Mouse (Mus musculus) left cerebral cortex, adult 8-10 months (tissue): ENCODE data around the gene Sav1. TPM values are rescaled to one million over a fixed set of nuclear protein-coding genes. Genes with fewer than 3 reads are reported as not detected.
A peak's percentile ranks its signal among the peaks of the same experiment; 100 is the strongest.

Experiments
- DNase-seq, 2 experiments: peaks; one replicate each; pipeline ENCODE4 v3.0.0; 2022; ENCODE audit warnings: low spot score in 2 of 2
- total RNA-seq, 4 experiments: library from RNA; stranded (reverse); gene quantifications; 2 replicates each; pipeline ENCODE4 v1.2.4; 2022

Gene Sav1
- total RNA-seq, 4 experiments from 2014 or later, result 18.8 to 19.8 (median 19.2) TPM

DNA sequence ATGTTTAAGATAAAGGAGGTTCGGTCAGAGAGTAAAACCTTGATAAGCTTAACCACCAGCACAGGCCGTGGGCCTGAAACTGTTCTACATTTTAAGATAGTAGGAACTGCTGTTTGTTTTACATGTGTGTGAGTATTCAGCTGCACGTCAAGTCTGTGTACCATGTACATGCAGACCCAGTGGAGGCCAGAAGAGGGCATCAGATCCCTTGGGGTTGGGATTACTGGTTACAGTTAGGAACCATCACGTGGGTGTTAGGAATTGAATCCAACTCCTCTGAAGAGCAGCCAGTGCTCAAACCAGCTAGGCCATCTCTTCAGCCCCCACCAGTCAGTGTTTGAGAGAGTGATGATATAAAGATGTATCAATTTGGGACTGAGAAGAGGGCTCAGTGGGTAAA is 24.3 kb downstream of the Sav1 start:
- peak; percentile 40 to 49 for DNase-seq

DNA sequence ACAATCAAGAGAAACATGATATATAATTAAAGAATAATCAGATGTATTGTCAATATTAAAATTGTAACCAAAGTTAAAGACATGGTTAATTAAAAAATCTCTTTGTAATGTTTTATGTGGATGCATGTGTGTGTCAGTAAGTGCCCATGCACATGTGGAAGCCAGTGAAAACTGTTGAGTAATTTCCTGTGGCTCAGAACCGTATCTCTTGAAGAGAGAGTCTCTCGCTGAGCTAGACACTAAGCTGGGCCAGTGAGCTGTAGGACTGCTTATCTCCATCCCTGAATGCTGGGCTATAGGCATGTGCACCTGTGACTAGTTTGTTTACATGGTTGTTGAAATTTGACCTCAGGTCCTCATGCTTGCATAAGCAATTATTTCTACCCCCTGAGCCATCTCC is 29.4 kb downstream of the Sav1 start:
- DNase-seq, result no peak

DNA sequence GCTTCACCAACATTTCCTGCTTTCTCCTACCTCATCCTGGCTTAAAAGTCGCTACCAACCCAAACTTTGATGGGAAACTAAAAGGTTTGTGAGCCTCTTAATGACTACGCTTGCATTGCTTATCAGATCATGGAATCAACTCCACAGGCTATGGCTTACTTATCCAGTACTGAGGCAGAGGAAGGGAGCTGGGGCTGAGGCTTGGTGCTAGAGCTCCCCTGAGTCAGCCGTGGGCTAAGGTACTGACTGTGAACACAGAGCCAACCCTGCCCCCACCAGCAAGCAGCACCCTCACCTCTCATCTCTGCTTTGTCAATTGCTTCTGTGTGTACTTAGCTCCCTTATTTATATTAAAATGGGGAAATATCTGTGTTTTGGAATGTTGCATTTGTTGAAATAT is 39.3 kb downstream of the Sav1 start:
- no peak for DNase-seq

DNA sequence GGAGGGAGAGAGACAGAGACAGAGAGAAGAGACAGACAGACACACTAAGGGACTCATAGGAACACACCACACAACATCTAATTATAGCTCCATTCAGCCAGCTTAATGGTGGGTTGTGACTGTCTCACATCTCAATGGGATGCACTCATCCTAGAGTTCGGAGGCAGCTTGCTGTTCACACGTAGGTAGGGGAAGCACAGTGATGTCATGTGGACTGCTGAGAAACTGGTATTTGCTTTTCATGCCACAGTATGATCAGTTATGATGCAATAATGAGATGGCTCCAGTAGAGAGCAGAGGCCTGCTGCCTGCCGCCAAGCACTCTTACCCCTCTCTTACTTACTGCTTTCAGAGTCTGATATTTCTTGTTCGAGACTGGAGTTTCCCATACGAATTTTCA is 40.9 kb downstream of the Sav1 start:
- no peak for DNase-seq

DNA sequence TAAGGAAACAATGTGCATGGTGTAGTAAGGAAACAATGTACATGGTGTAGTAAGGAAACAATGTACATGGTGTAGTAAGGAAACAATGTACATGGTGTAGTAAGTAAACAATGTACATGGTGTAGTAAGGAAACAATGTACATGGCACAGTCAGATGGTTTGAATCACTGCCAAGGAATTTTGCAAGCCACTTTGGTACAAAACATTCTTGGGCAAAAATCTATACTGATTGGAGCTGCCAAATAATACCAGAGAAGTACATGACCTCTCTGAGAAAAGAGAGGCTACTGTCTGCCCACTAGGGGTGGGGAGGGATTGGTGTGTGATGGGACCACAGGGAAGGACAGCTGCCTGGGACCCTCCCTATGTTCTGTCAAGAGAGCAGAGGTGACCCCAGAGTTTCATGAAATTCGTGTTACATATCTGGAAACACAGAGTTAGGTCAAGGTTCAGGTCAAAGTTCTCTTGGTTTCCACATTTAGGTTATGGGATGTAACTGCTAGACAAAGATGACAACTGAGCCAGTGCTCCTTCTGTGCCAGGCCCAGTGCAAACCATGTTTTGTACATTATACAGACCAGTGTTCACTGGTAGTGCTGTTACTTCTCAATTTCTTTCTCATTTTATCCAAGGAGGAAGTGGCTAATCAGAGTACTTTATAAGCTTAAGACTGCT is 45.0 kb downstream of the Sav1 start:
- no peak for DNase-seq

DNA sequence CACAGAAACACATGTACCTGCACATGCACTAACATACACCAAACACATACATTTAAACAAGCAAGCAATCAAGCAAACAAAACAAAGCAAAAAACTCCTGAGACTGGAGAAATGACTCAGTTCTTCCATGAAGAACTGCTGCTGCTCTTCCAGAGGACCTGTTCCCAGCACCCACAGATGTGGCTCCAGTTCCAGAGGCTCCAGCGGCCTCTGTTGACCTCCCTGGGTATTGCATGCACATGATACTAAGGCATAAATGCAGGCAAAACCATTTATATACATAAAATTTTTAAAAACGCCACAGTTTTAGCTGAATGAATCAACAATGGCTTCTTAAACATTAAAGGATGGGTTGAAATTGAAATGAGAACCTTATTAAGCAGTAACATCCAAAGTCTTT is 47.5 kb downstream of the Sav1 start:
- no peak for DNase-seq

DNA sequence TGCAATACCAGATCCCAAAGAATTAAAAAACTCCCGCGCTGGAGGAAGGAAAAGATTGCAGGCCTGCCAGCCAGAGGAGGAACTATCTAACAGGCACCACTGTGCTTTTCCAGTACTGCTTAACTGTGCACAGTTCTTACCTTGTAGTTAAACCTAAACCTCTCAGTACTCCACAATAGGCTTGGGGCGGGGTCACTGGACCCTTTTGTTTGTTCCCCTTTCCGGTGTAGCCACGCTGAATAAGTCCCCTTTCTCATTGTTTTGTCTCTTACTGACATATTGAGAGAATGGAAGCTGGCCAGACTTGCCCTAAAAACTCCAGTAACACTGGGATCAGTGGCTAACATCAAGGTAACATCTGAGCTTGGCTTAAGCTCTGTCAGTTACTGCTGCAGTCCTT is 49.1 kb downstream of the Sav1 start:
- no peak for DNase-seq

DNA sequence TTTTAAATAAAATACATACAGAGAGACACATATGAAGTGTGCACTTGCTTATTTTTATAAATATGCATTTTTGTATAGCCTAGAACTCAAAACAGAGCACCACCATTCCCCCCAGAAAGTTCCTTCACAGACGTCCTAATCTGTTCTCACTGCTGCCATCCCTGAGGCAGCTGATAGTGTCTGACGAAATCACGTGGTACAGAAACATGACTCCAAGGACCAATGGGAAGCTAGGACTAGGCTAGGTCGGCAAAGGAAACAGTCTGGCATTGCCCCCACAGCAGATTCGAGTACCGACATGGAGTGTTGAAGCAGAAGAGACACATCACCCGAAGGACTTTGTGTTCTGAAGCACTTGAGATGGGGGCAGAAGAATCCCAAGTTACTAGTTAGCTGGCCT is 60.1 kb downstream of the Sav1 start:
- DNase-seq, result no peak

DNA sequence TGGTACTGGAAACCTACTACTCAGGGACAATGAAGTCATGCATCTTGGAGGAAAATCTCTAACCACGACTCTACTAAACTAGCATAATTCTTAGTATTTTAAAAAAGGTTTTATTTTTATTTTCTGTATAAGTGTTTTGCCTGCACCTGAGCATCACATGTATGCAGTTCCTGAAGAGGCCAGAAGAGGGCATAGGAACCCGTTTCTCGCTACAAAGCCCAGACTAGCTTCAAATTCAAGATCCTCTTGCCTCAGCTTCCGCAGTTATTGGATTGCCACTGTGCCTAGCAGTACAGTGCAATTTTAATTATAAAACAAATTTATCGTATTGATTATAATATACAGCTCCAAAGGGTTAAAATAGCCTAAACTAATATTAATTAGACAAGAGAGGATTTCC is 62.8 kb downstream of the Sav1 start:
- no peak for DNase-seq

DNA sequence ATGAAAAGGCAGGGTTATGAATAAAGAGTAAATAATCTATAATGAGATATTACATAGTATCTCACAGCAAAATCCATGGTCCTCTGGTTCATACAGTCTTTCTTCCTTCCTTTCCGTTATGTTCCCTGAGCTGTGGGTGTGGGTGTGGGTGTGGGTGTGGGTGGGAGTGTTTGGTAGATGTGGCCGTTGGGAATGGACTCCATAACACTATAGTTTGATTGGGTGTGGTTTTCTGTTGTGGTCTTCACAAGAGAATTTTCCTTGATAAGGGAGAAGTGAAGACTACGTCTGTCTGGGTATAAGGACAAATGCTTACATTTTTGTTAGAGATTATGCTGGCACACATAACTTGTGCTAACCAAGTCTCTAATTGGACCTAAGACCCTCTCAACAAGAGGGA is 63.2 kb downstream of the Sav1 start:
- DNase-seq, result no peak

DNA sequence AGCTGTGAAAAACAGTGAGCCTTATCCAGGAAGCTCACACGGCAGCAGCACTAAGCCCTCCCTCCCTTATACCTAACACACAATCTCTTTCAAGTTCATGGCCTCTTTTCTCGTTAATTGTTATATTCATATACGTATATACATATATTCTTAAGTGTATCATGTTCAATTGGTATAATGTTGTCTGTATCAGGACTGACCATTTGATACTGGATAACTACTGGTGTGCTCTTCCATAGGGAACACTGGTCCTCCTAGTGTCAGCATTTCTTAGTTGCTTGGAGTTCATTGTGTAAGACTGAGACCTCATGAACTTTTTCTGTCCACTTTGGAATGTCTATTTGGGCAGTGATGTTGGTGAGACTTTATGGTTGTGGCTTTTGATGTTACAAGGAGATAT is 63.7 kb downstream of the Sav1 start:
- DNase-seq, result no peak

DNA sequence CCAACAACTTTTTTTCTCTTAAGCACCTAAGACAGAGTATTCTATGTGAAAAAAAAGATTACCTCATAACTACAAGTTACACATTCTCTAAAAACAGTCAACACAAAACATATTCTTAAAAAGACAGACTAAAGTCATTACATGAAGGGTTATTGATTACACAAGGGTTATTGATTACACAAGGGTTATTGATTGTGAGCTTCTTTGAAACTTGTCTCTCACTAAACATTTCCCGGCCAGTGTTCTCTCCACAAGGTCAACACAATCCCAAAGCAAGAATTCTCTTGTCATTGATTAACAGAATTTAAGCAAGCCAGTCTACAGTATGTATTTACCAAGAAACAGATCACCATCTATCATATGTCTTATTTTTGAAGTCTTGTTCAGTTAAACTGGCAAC is 64.7 kb downstream of the Sav1 start:
- no peak for DNase-seq

DNA sequence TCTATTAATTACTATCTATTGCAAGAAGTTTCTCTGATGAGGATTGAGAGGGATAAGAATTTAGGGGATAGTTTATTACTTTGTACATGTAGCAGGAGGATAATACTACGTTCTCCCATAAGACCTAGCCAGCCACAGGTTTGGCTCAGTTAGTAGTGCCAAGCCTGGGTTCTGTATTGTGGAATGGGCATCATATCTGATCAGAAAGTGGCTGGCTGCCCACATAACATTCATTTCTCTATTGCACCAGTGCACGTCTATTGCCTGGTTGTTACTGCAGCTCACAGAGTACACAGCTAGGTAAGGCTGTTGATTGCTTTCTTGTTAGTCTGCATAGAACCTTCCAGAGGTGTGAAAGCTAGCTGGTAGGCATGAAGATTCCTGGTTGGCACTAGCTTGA is 68.9 kb downstream of the Sav1 start:
- DNase-seq, result no peak

Other genes starting within 250 kb of the Sav1 start
- gene Cdkl1, start 195.7 kb downstream of the Sav1 start, total RNA-seq, result 10 to 100 TPM; 40.5 to 42.0 (median 41.6) TPM
- 100 to 1,000 TPM; 216 to 228 (median 225) TPM for gene Atl1, start 94.4 kb downstream of the Sav1 start, total RNA-seq
- 10 to 100 TPM; 38.6 to 43.3 (median 39.3) TPM for gene Map4k5, start 93.8 kb downstream of the Sav1 start, total RNA-seq
- gene Nin, start 126.7 kb upstream of the Sav1 start, total RNA-seq, result 10 to 100 TPM; 55.3 to 67.9 (median 64.0) TPM
- gene Abhd12b, start 167.1 kb upstream of the Sav1 start, total RNA-seq, result under 1 TPM in 3 of 4 experiments, not detected in 1; 0.42 to 0.57 (median 0.56) TPM
- gene Pygl, start 244.5 kb upstream of the Sav1 start, total RNA-seq, result 1 to 10 TPM; 4.8 to 7.2 (median 5.6) TPM